Mouse (Mus musculus): ENCODE results near the gene Fam187a. TPM values are rescaled to one million over a fixed set of nuclear protein-coding genes. Genes with fewer than 3 reads are reported as not detected.

Fam187a gene
- polyA plus RNA-seq, 1 experiment from 2014 or later = not detected

DNA sequence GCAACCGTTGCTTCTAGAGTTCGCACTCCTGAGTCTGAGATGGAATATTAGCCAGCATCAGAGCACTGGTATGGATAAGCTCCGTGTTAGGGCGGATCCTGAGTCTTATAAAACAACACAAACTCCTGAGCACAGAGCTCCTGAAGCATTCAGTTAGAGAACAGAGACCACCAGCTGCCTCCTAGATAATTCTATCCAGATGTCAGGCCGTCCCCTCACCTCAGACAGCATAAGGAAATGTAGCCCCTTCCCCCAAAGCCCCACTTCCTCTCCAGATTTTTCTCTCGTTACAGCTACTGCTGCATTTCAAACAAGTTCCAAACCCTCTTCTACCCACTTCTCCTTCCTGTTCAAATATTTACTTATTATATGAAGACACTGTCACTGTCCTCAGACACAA, 29.0 kb upstream of the Fam187a start:
- 94% methylated on average over 6 of the region's 6 CpGs for WGBS
- no peak for ATAC-seq (ENCODE audit: low FRiP score, low TSS enrichment)
- H3K9ac ChIP-seq (replicated peaks; ENCODE audit: low read length) = no peak overlapping the region

DNA sequence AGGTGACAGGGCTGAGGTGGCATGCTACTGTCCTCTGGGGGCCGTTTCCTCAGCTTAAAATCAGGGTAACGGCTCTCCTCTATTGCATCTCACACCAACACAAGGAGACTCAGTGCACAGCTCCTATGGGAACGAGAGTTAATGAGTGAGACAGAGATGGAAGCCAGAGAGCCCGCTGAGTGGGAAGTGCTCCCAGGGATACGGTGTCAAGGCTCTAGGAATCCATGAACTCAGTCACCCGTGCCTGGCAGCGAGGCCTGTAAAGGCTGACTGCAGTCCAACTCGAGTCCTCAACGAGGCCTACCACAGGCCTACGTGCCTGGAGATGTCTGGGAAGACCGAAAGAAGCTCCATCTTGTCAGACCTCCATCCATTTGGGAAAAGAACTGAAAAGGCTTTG, 26.0 kb upstream of the Fam187a start:
- 81% methylated on average over 11 of the region's 11 CpGs for WGBS

More for the DNA sequence above, 29.0 kb upstream of the Fam187a start:
- no peaks in the 10 kb centered on the region for H3K27me3 ChIP-seq (ENCODE audit: control insufficient read depth, insufficient read depth, low read length)
- H3K9me3 ChIP-seq (ENCODE audit: control insufficient read depth, low read length) = no peaks in the 10 kb centered on the region
- no peaks in the 10 kb centered on the region for H3K4me1 ChIP-seq (ENCODE audit: control insufficient read depth, insufficient read depth, low read length)
- H3K4me3 ChIP-seq (replicated peaks; ENCODE audit: low read depth, low read length) = no peak overlapping the region
- peaks cover 90% of the 10 kb centered on the region for H3K36me3 ChIP-seq (ENCODE audit: control insufficient read depth, insufficient read depth, low read length)
- H3K27ac ChIP-seq (replicated peaks; ENCODE audit: low read depth, low read length) = no peak overlapping the region
- DNase-seq = no peak
- H3K4me2 ChIP-seq (ENCODE audit: low read length) = no peak overlapping the region

DNA sequence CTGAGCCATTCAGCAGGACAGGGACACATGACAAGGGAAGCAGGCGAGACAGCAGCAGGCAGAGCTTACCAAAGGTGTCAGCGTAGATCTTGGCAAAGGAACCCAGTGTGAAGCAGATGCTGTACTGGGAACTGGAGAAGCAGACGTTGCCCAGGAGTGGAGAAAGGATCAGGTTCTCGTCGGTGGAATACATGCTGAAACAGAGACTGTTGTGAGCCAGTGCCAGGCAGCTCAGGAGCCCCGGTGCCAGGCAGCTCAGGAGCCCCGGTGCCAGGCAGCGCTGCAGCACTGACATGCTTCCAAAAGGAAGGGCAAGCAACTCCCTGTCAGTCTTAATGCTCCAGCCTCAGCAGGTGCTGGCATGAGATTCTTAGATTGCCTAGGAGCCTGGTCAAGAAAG, 25.0 kb upstream of the Fam187a start:
- ATAC-seq (ENCODE audit: low FRiP score, low TSS enrichment) = no peak
- H3K4me3 ChIP-seq (replicated peaks; ENCODE audit: low read depth, low read length) = no peak overlapping the region
- no peaks in the 10 kb centered on the region for H3K4me1 ChIP-seq (ENCODE audit: control insufficient read depth, insufficient read depth, low read length)
- no peaks in the 10 kb centered on the region for H3K27me3 ChIP-seq (ENCODE audit: control insufficient read depth, insufficient read depth, low read length)
- WGBS = 94% methylated on average over 8 of the region's 8 CpGs
- H3K27ac ChIP-seq (replicated peaks; ENCODE audit: low read depth, low read length) = no peak overlapping the region
- H3K4me2 ChIP-seq (ENCODE audit: low read length) = no peak overlapping the region
- H3K9ac ChIP-seq (replicated peaks; ENCODE audit: low read length) = no peak overlapping the region
- no peak for DNase-seq
- H3K36me3 ChIP-seq (ENCODE audit: control insufficient read depth, insufficient read depth, low read length) = peaks cover 89% of the 10 kb centered on the region
- no peaks in the 10 kb centered on the region for H3K9me3 ChIP-seq (ENCODE audit: control insufficient read depth, low read length)

More for the DNA sequence above, 26.0 kb upstream of the Fam187a start:
- Histone ChIP-seq H3K4me3 (replicated peaks; ENCODE audit: low read depth, low read length) (no peak overlapping the region), H3K9me3 (ENCODE audit: control insufficient read depth, low read length) (no peaks in the 10 kb centered on the region), H3K4me1 (ENCODE audit: control insufficient read depth, insufficient read depth, low read length) (no peaks in the 10 kb centered on the region), H3K9ac (replicated peaks; ENCODE audit: low read length) (no peak overlapping the region), H3K36me3 (ENCODE audit: control insufficient read depth, insufficient read depth, low read length) (peaks cover 92% of the 10 kb centered on the region), H3K4me2 (ENCODE audit: low read length) (no peak overlapping the region), H3K27me3 (ENCODE audit: control insufficient read depth, insufficient read depth, low read length) (no peaks in the 10 kb centered on the region), H3K27ac (replicated peaks; ENCODE audit: low read depth, low read length) (no peak overlapping the region)
- no peak for ATAC-seq (ENCODE audit: low FRiP score, low TSS enrichment)
- DNase-seq = no peak

DNA sequence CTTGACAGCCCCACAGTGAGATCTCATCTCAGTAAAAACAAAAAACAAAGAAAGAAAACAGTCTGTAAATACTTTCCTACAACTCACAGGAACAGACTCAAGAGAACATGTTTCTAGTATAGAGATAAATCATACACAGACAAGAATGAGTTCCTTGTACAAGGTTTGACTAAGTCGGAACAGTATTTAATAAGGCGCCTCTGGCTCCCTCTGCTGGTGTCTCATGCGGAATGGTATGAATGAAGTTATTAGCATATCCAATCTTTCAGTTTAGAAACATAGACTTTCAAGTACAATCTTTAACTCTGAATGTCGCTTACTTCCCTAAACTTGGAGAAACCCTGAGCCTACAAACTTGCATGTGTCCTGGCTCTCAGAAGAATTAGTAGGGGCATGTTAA, 20.7 kb upstream of the Fam187a start:
- peak; percentile 95 for DNase-seq
- Histone ChIP-seq H3K27me3 (ENCODE audit: control insufficient read depth, insufficient read depth, low read length) (no peaks in the 10 kb centered on the region), H3K27ac (replicated peaks; ENCODE audit: low read depth, low read length) (no peak overlapping the region), H3K36me3 (ENCODE audit: control insufficient read depth, insufficient read depth, low read length) (peaks cover 91% of the 10 kb centered on the region), H3K9ac (replicated peaks; ENCODE audit: low read length) (no peak overlapping the region), H3K9me3 (ENCODE audit: control insufficient read depth, low read length) (no peaks in the 10 kb centered on the region), H3K4me3 (replicated peaks; ENCODE audit: low read depth, low read length) (no peak overlapping the region), H3K4me2 (ENCODE audit: low read length) (no peak overlapping the region), H3K4me1 (ENCODE audit: control insufficient read depth, insufficient read depth, low read length) (no peaks in the 10 kb centered on the region)
- no peak for ATAC-seq (ENCODE audit: low FRiP score, low TSS enrichment)
- 38% methylated on average over 4 of the region's 4 CpGs for WGBS

DNA sequence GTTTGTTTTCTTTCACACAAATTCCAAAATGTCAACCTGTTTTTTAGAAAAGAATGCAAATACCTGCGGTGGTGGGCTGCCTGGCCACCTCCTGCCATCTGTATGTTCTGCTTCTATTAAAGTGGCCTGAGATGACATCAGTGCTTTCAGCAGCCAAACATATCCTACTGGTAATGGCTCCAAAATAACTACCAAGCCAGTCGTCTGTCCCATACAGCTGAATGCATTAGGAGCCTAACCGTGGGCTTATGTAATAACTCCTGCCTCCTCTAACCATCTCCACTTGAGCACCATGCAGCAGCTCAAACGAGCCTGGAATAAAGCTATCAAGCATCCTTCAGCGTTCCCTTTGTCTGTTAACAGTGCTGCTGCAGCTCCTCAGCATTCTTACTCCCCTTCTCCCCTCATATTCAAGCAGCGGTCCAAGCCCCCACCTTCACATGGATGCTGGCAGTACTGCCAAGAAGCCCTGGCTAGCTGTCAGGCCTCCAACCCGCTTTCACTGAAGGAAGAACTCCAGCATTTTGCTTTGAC, 10.1 kb upstream of the Fam187a start:
- 89% methylated on average over 7 of the region's 7 CpGs for WGBS
- DNase-seq = no peak
- no peak for ATAC-seq (ENCODE audit: low FRiP score, low TSS enrichment)
- H3K9me3 ChIP-seq (ENCODE audit: control insufficient read depth, low read length) = no peaks in the 10 kb centered on the region
- H3K27ac ChIP-seq (replicated peaks; ENCODE audit: low read depth, low read length) = no peak overlapping the region
- H3K4me1 ChIP-seq (ENCODE audit: control insufficient read depth, insufficient read depth, low read length) = peaks cover 6% of the 10 kb centered on the region
- no peaks in the 10 kb centered on the region for H3K27me3 ChIP-seq (ENCODE audit: control insufficient read depth, insufficient read depth, low read length)
- H3K4me2 ChIP-seq (ENCODE audit: low read length) = no peak overlapping the region
- no peak overlapping the region for H3K9ac ChIP-seq (replicated peaks; ENCODE audit: low read length)
- peaks cover 63% of the 10 kb centered on the region for H3K36me3 ChIP-seq (ENCODE audit: control insufficient read depth, insufficient read depth, low read length)
- no peak overlapping the region for H3K4me3 ChIP-seq (replicated peaks; ENCODE audit: low read depth, low read length)

DNA sequence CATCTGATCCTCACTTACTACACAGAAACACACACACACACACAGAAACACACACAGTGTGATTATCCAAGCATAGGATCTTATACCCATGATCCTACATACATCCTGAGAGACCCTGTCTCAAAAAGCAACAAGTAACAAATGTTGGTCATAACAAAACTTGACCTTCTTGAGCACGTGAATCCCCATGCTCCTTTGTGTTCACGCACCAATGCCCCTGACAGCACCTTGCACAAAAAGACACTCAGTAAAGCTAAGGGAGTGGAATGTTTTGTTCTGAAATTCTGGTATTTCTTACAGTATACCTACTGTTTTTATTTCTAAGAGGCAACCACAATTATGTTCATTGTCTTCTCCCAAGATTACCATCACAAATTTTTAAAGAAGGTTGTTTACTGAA, 5.4 kb upstream of the Fam187a start:
- DNase-seq (no peak), ATAC-seq (ENCODE audit: low FRiP score, low TSS enrichment) (no peak)
- Histone ChIP-seq H3K27ac (replicated peaks; ENCODE audit: low read depth, low read length) (no peak overlapping the region), H3K9ac (replicated peaks; ENCODE audit: low read length) (no peak overlapping the region), H3K4me3 (replicated peaks; ENCODE audit: low read depth, low read length) (no peak overlapping the region), H3K9me3 (ENCODE audit: control insufficient read depth, low read length) (no peaks in the 10 kb centered on the region), H3K36me3 (ENCODE audit: control insufficient read depth, insufficient read depth, low read length) (peaks cover 33% of the 10 kb centered on the region), H3K4me1 (ENCODE audit: control insufficient read depth, insufficient read depth, low read length) (peaks cover 16% of the 10 kb centered on the region), H3K27me3 (ENCODE audit: control insufficient read depth, insufficient read depth, low read length) (no peaks in the 10 kb centered on the region), H3K4me2 (ENCODE audit: low read length) (peak overlapping the region; percentile 74; the same call in 1 of the 2 replicates)
- WGBS = 60% methylated on average over 2 of the region's 2 CpGs

DNA sequence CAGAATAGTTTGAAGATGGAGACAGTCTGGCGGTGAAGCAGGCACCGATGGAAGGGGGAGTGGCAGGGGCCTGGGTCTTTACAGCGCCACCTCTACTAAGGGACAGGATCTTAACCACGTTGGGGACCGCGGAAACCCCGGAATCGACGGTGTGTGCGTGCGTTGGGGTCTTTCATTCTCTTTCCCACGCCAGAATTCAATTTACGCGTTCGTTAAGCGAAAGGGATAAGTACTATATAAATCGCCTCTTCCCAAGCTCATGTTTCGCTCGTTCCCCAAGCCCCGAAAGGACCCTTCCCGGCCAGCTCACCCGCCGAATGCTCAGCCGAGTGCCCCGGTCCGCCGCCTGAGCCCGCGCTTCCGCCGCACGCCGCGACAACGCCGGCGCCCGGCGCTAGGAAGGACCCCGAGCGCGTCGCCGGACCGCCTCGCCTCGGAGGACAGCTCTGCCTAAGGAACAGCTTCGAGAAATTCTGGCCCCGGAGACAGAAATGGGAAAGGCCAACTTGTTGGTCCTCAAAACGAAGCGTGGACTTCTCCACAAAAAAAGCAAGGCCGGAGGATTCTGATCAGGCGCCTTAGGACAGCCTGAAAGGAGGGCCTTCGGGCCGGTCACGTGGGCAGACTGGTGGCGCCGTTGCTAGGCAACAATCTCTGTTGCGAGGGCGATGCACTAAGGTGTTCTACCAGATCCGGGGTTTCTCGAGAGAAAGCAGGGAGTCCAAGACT, 4.2 kb upstream of the Fam187a start, which contains the start of the genes Eftud2 and Ccdc103:
TSS of gene Eftud2 (minus strand) at position 401 of the 729 bp plus-strand sequence.
TSS of gene Ccdc103 (plus strand) at position 620 of the 729 bp plus-strand sequence.
- WGBS = under 1% methylated on average over 62 of the region's 62 CpGs
- Histone ChIP-seq H3K36me3 (ENCODE audit: control insufficient read depth, insufficient read depth, low read length) (peaks cover 21% of the 10 kb centered on the region), H3K27me3 (ENCODE audit: control insufficient read depth, insufficient read depth, low read length) (no peaks in the 10 kb centered on the region), H3K27ac (replicated peaks; ENCODE audit: low read depth, low read length) (peak within 1 kb of the TSS; percentile 90), H3K4me1 (ENCODE audit: control insufficient read depth, insufficient read depth, low read length) (peaks cover 16% of the 10 kb centered on the region), H3K9me3 (ENCODE audit: control insufficient read depth, low read length) (no peaks in the 10 kb centered on the region), H3K9ac (replicated peaks; ENCODE audit: low read length) (peak within 1 kb of the TSS; percentile 79), H3K4me2 (ENCODE audit: low read length) (peak within 1 kb of the TSS; percentile 74), H3K4me3 (replicated peaks; ENCODE audit: low read depth, low read length) (peak within 1 kb of the TSS; percentile 63)
- ATAC-seq (ENCODE audit: low FRiP score, low TSS enrichment) (peak; percentile 92), DNase-seq (peak; percentile 97)

DNA sequence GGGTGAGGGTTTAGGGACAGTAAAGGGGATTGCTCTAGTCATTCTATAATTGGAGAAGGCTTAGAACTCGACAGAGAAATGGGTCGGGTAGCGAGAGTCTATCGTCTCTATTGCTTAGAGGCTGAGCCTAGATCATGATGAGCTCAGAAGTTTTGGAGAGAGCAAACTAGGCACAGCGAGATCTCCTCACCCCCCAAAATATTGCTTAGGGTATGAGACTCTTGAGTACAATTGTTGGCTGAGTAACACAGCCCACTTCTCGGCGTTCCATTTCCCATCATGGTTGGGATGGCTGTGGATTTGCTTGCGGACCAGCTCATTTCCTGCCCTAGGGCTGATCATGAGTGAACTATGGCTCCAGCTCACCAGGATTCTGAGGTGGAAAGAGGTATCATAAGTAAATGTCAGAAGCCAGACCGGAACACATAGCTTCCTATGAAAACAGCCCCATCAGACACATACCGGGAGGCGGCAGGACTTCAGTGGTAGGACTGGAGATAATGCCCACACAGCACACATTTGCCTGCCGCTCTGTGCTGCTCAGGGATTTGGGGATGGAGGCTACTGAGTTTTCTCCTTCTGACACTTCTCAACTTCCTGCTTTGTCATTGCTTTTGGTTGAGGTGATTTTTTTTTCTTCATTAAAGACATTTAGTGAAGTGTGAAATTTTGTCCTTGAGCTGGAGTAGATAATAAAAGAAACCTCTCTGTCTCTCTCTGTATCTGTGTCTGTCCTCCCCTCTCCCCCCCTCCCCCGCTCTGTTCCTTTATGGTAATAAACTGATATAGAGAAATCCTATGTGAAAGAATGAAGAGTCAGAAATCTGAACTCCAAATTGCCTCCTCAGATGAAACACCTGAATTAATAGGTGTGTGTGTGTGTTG, 3.4 kb upstream of the Fam187a start:
- DNase-seq = no peak
- Histone ChIP-seq H3K4me2 (ENCODE audit: low read length) (peak overlapping the region; percentile 74), H3K27ac (replicated peaks; ENCODE audit: low read depth, low read length) (peak overlapping the region; percentile 90), H3K27me3 (ENCODE audit: control insufficient read depth, insufficient read depth, low read length) (no peaks in the 10 kb centered on the region), H3K4me1 (ENCODE audit: control insufficient read depth, insufficient read depth, low read length) (peaks cover 16% of the 10 kb centered on the region), H3K4me3 (replicated peaks; ENCODE audit: low read depth, low read length) (peak overlapping the region; percentile 63), H3K9me3 (ENCODE audit: control insufficient read depth, low read length) (no peaks in the 10 kb centered on the region), H3K36me3 (ENCODE audit: control insufficient read depth, insufficient read depth, low read length) (peaks cover 14% of the 10 kb centered on the region), H3K9ac (replicated peaks; ENCODE audit: low read length) (peak overlapping the region; percentile 79; the same call in 1 of the 2 replicates)
- no peak; the same call in 1 of the 2 replicates for ATAC-seq (ENCODE audit: low FRiP score, low TSS enrichment)
- 17% methylated on average over 13 of the region's 13 CpGs for WGBS
